In the genomic region with DNA sequence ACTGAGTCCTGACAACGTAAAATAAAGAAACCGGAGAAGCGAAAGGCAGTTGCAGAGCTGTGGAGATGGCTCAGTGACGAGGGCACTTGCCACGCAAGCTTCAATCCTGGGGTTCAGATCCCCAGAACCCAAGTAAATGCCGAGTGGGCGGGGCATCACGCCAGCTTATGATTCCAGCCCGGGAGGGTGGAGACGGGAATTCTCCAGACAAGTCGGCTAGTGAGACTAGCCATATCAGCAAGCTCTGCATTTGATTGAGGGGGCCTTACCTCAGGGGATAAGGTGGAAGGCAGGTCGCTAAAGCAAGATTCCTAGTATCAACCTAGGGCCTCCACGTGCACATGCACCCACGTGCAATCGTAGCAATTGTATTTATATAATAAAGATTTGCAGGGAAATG, we compare ENCODE assay signal across 23 mouse cellular contexts. TPM values are rescaled to one million over a fixed set of nuclear protein-coding genes. Genes with fewer than 3 reads are reported as not detected.
DNase-seq lines count a peak whose midpoint lies in the region; TF ChIP-seq lines count a peak whose summit lies in the region.
"Had no signal": no experiment of that assay in that cellular context is flagged by ENCODE, and none has a peak within 500 bp of the region (broad histone marks: within the 10 kb centered on the region; RNA-seq: fewer than 3 reads in every experiment).

No protein-coding gene starts in this region.

- H3K27ac ChIP-seq in ES-Bruce4 (ENCODE audit: insufficient read depth, low read length): no peak overlapping the region
- H3K27ac ChIP-seq: embryonic facial prominence, embryonic 13.5 days; forebrain, embryonic 10.5 days; forebrain, embryonic 13.5 days; hindbrain, embryonic 10.5 days; hindbrain, embryonic 13.5 days; intestine, embryonic 15.5 days had no signal

- DNase-seq in heart, adult 11 months: peak; percentile 83
- DNase-seq in heart, postnatal 36 days: no peak
- DNase-seq in R1 (ENCODE audit: low read depth, low spot score): peak; percentile 75
- DNase-seq in ovary, adult 18-20 months (ENCODE audit: low spot score): no peak
- DNase-seq in right cerebral cortex, postnatal 10 days (ENCODE audit: low spot score in 2 of 2): no peak
- DNase-seq: adrenal gland, adult 2 months; adrenal gland, postnatal 14 days; B cell, adult 2 months; cerebellum, adult 11 months; cerebellum, adult 2 months; cerebellum, adult 9-11 months; gastrocnemius, postnatal 10 days; gastrocnemius, postnatal 36 days; kidney, adult 11 months had no signal

- no peak for TF ChIP-seq CTCF in ES-Bruce4 (IDR thresholded peaks at IDR 0.05; ENCODE audit: low read depth, low read length)

- H3K4me3 ChIP-seq in ES-Bruce4 (ENCODE audit: low read depth, low read length): no peak overlapping the region
- H3K4me3 ChIP-seq: embryonic facial prominence, embryonic 13.5 days; forebrain, embryonic 10.5 days; forebrain, embryonic 13.5 days; hindbrain, embryonic 10.5 days; hindbrain, embryonic 13.5 days; intestine, embryonic 15.5 days had no signal

- TF ChIP-seq POLR2A in ES-Bruce4 (IDR thresholded peaks at IDR 0.05; ENCODE audit: insufficient read depth, low read length): no peak

- H3K36me3 ChIP-seq in ES-Bruce4 (ENCODE audit: control insufficient read depth, insufficient read depth, low read length, poor library complexity, severe bottlenecking): no peaks in the 10 kb centered on the region
- H3K36me3 ChIP-seq: embryonic facial prominence, embryonic 13.5 days; forebrain, embryonic 10.5 days; hindbrain, embryonic 10.5 days; intestine, embryonic 15.5 days had no signal

- intact Hi-C loops in heart, postnatal 36 days (cut with DNase I): no loop called here

- peak overlapping the region; percentile 48 for H3K9ac ChIP-seq in ES-Bruce4 (ENCODE audit: low read depth, poor library complexity, severe bottlenecking)
- H3K9ac ChIP-seq: embryonic facial prominence, embryonic 13.5 days; forebrain, embryonic 13.5 days; hindbrain, embryonic 13.5 days; intestine, embryonic 15.5 days had no signal

- no peaks in the 10 kb centered on the region; the same call in 1 of the 2 replicates for H3K27me3 ChIP-seq in ES-Bruce4 (ENCODE audit: control insufficient read depth, insufficient read depth, low read length, poor library complexity, severe bottlenecking)
- H3K27me3 ChIP-seq: CH12.LX; embryonic facial prominence, embryonic 13.5 days; forebrain, embryonic 13.5 days; hindbrain, embryonic 13.5 days; intestine, embryonic 15.5 days had no signal

- no peaks in the 10 kb centered on the region for H3K9me3 ChIP-seq in ES-Bruce4 (replicated peaks; ENCODE audit: control insufficient read depth, insufficient read depth, low read length, poor library complexity, severe bottlenecking)
- H3K9me3 ChIP-seq: embryonic facial prominence, embryonic 13.5 days; forebrain, embryonic 13.5 days; hindbrain, embryonic 10.5 days; hindbrain, embryonic 13.5 days; intestine, embryonic 15.5 days had no signal

- H3K4me1 ChIP-seq in ES-Bruce4 (ENCODE audit: control insufficient read depth, insufficient read depth, low read length): no peaks in the 10 kb centered on the region
- H3K4me1 ChIP-seq: forebrain, embryonic 10.5 days; forebrain, embryonic 13.5 days; hindbrain, embryonic 10.5 days; hindbrain, embryonic 13.5 days; intestine, embryonic 15.5 days had no signal

- TF ChIP-seq EP300 in ES-Bruce4 (IDR thresholded peaks at IDR 0.05; ENCODE audit: insufficient read depth, low read depth, low read length): no peak

RNA-seq across cellular contexts. Expression of a gene that starts 39.9 kb away (rescaled TPM):
- 1 to 10 TPM; 3.5 to 4.5 TPM for total RNA-seq in heart, postnatal 36 days (2021)
- 18.7 and 20.5 TPM in 2 replicates for polyA plus RNA-seq in ES-Bruce4 (2011; ENCODE audit: insufficient read depth, insufficient read length, low read depth, missing spikeins)
- total RNA-seq: MEL had no signal

Comparison
In these comparisons a context has a peak if more than half of its experiments do, and no peak if none do; other contexts are left out.
1. DNase-seq: peak in heart, adult 11 months (single experiment) and R1 (single experiment); none in heart, postnatal 36 days (0 of 2), ovary, adult 18-20 months (single experiment) and right cerebral cortex, postnatal 10 days (0 of 2).